Mouse (Mus musculus): ENCODE results near the gene Klhdc3. TPM values are rescaled to one million over a fixed set of nuclear protein-coding genes. Genes with fewer than 3 reads are reported as not detected.

Gene Klhdc3
- total and polyA plus RNA-seq, 3 experiments, result 19.5 to 126 (median 72.3) TPM

DNA sequence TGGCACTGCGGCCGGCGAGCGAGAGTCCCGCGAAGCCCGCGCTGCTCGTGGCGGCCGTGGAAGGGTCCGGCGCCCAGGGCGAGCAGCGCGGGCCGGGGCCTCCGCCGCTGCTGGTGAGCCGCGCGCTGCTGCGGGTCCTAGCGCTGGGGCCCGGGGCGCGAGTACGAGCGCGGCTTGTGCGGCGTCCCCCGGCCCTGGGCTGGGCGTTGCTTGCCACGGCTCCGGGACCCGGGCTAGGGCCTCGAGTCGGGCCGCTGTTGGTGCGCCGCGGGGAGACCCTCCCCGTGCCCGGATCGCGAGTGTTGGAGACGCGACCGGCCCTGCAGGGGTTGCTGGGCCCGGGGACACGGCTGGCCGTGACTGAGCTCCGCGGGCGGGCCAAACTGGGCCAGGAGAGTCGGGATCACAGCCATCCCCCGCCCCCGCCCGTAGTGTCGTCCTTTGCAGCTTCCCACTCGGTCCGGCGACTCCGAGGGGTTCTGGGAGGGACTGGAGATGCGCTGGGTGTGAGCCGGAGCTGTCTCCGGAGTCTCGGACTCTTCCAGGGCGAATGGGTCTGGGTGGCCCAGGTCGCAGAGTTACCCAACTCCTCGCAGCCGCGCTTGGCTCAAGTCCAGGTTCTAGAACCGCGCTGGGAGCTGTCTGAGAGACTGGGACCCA is 31.0 kb upstream of the Klhdc3 start:
- peaks cover 17 to 35% of the 10 kb centered on the region in 2 experiments for H3K36me3 ChIP-seq (replicated peaks in 1 of 2; ENCODE audit: control insufficient read depth in 1 of 2, insufficient read depth in 1 of 2, low read length in 1 of 2)
- H3K79me2 ChIP-seq (replicated peaks; ENCODE audit: control insufficient read depth, extremely low read depth, insufficient read depth, poor library complexity, severe bottlenecking), result peaks cover 19% of the 10 kb centered on the region
- peak overlapping the region; percentile 86 for H3K4me2 ChIP-seq (ENCODE audit: insufficient read depth, low read depth, poor library complexity, severe bottlenecking)
- H3K9me3 ChIP-seq (replicated peaks; ENCODE audit: low read length), result peaks cover 10% of the 10 kb centered on the region
- peak overlapping the region; percentile 15 for H3K27ac ChIP-seq (ENCODE audit: insufficient read depth, low read depth)
- DNase-seq (ENCODE audit: extremely low read depth), result no peak
- peaks cover 6 to 18% of the 10 kb centered on the region in 2 experiments for H3K4me1 ChIP-seq (ENCODE audit: control insufficient read depth in 1 of 2, insufficient read depth in 2 of 2)
- H3K4me3 ChIP-seq (replicated peaks in 1 of 3; ENCODE audit: low read depth in 2 of 3, low read length in 2 of 3, poor library complexity in 1 of 3), result peak overlapping the region; percentile 84 to 99 (median 87)
- peak overlapping the region; percentile 91 for H3K9ac ChIP-seq (ENCODE audit: insufficient read depth, low read depth)
- dilution Hi-C loops (cut with MboI; ENCODE audit: extremely low pct_ligation_motif_present, extremely low pct_unique_long_range_greater_than_20kb, low sequenced_read_pairs), result no loop called here
- no peaks in the 10 kb centered on the region for H3K27me3 ChIP-seq (replicated peaks)
- TF ChIP-seq RCOR1 (conservative IDR thresholded peaks at IDR 0.05; ENCODE audit: low read depth, low read length) (no peak), IRF4 (IDR thresholded peaks at IDR 0.05; ENCODE audit: low read depth, low read length) (no peak), KAT2A (IDR thresholded peaks at IDR 0.05; ENCODE audit: insufficient replicate concordance, low read length) (no peak)
- in situ Hi-C loops (cut with MboI; ENCODE audit: low pct_ligation_motif_present, low pct_unique_long_range_greater_than_20kb, low sequenced_read_pairs), result loop anchor here (5.0 kb wide), 1 partner anchor 59 kb away; the partner anchor contains the start of gene Cul7

GRCm38 (mm10) chr17:46710959-46711597 is 30.4 kb upstream of the Klhdc3 start, which contains the start of gene Pex6:
Gene Pex6 (plus strand): TSS chr17:46711463.
- H3K27ac ChIP-seq (ENCODE audit: insufficient read depth, low read depth), result peak within 1 kb of the TSS; percentile 15
- peaks cover 6 to 18% of the 10 kb centered on the region in 2 experiments for H3K4me1 ChIP-seq (ENCODE audit: control insufficient read depth in 1 of 2, insufficient read depth in 2 of 2)
- H3K9ac ChIP-seq (ENCODE audit: insufficient read depth, low read depth), result peak within 1 kb of the TSS; percentile 91
- peak; percentile 96 for DNase-seq (ENCODE audit: extremely low read depth)
- peaks cover 15 to 28% of the 10 kb centered on the region in 2 experiments for H3K36me3 ChIP-seq (replicated peaks in 1 of 2; ENCODE audit: control insufficient read depth in 1 of 2, insufficient read depth in 1 of 2, low read length in 1 of 2)
- H3K9me3 ChIP-seq (replicated peaks; ENCODE audit: low read length), result peaks cover 10% of the 10 kb centered on the region
- H3K4me2 ChIP-seq (ENCODE audit: insufficient read depth, low read depth, poor library complexity, severe bottlenecking), result peak within 1 kb of the TSS; percentile 86
- no peaks in the 10 kb centered on the region for H3K27me3 ChIP-seq (replicated peaks)
- peaks cover 19% of the 10 kb centered on the region for H3K79me2 ChIP-seq (replicated peaks; ENCODE audit: control insufficient read depth, extremely low read depth, insufficient read depth, poor library complexity, severe bottlenecking)
- dilution Hi-C loops (cut with MboI; ENCODE audit: extremely low pct_ligation_motif_present, extremely low pct_unique_long_range_greater_than_20kb, low sequenced_read_pairs), result no loop called here
- in situ Hi-C loops (cut with MboI; ENCODE audit: low pct_ligation_motif_present, low pct_unique_long_range_greater_than_20kb, low sequenced_read_pairs), result loop anchor here (5.0 kb wide), 1 partner anchor 59 kb away; the partner anchor contains the start of gene Cul7
- peak within 1 kb of the TSS; percentile 84 to 99 (median 87) for H3K4me3 ChIP-seq (replicated peaks in 1 of 3; ENCODE audit: low read depth in 2 of 3, low read length in 2 of 3, poor library complexity in 1 of 3)
- peak; percentile 26; the same call in 1 of the 2 replicates for TF ChIP-seq IRF4 (IDR thresholded peaks at IDR 0.05; ENCODE audit: low read depth, low read length)
- peak; percentile 87 for TF ChIP-seq POLR2A (IDR thresholded peaks at IDR 0.05; ENCODE audit: low read depth, low read length)
- TF ChIP-seq BHLHE40 (IDR thresholded peaks at IDR 0.05; ENCODE audit: low read depth, low read length), result no peak
- no peak for TF ChIP-seq ZNF384 (IDR thresholded peaks at IDR 0.05; ENCODE audit: low read depth, low read length)
- TF ChIP-seq TBP (conservative IDR thresholded peaks at IDR 0.05; ENCODE audit: low read depth, low read length), result peak; percentile 64; the same call in 1 of the 2 replicates
- TF ChIP-seq NELFE (IDR thresholded peaks at IDR 0.05; ENCODE audit: low read depth, low read length), result peak; percentile 77; the same call in 1 of the 2 replicates
- TF ChIP-seq HCFC1 (IDR thresholded peaks at IDR 0.05; ENCODE audit: low read depth, low read length), result peak; percentile 89
- TF ChIP-seq MAZ (IDR thresholded peaks at IDR 0.05; ENCODE audit: low read depth, low read length), result peak; percentile 92
- no peak for TF ChIP-seq MAFK (IDR thresholded peaks at IDR 0.05; ENCODE audit: insufficient replicate concordance, low read length)
- TF ChIP-seq JUN (IDR thresholded peaks at IDR 0.05; ENCODE audit: insufficient read depth, low read depth, low read length), result no peak
- no peak for TF ChIP-seq CHD2 (IDR thresholded peaks at IDR 0.05; ENCODE audit: low read length)
- TF ChIP-seq TCF12 (IDR thresholded peaks at IDR 0.05; ENCODE audit: low read depth, low read length), result peak; percentile 81
- no peak for TF ChIP-seq ZC3H11A (IDR thresholded peaks at IDR 0.05; ENCODE audit: low read depth, low read length)
- TF ChIP-seq SMC3 (IDR thresholded peaks at IDR 0.05; ENCODE audit: low read depth, low read length), result no peak
- no peak for TF ChIP-seq MEF2A (IDR thresholded peaks at IDR 0.05; ENCODE audit: borderline replicate concordance, low read depth, low read length)
- TF ChIP-seq CTCF (conservative IDR thresholded peaks at IDR 0.05 in 1 of 2, IDR thresholded peaks at IDR 0.05 in 1 of 2; ENCODE audit: low read depth in 2 of 2, low read length in 2 of 2), result no peak
- no peak for TF ChIP-seq USF2 (conservative IDR thresholded peaks at IDR 0.05; ENCODE audit: low read depth, low read length)
- TF ChIP-seq POLR2AphosphoS2 (IDR thresholded peaks at IDR 0.05; ENCODE audit: low read depth, low read length), result 0 out of 2 replicates have a peak, but pooled peaks have one; percentile 33
- peak; percentile 95 for TF ChIP-seq SIN3A (IDR thresholded peaks at IDR 0.05; ENCODE audit: low read length)
- peak; percentile 59; the same call in 1 of the 2 replicates for TF ChIP-seq MAX (IDR thresholded peaks at IDR 0.05; ENCODE audit: low read length)
- no peak for TF ChIP-seq ZKSCAN1 (IDR thresholded peaks at IDR 0.05; ENCODE audit: borderline replicate concordance, low read depth, low read length)
- TF ChIP-seq USF1 (IDR thresholded peaks at IDR 0.05; ENCODE audit: low read depth, low read length), result no peak
- TF ChIP-seq EP300 (IDR thresholded peaks at IDR 0.05; ENCODE audit: low read length), result no peak
- TF ChIP-seq E2F4 (IDR thresholded peaks at IDR 0.05; ENCODE audit: insufficient replicate concordance, low read depth, low read length), result no peak
- no peak for TF ChIP-seq ETS1 (conservative IDR thresholded peaks at IDR 0.05; ENCODE audit: low read depth, low read length)
- no peak; the same call in 1 of the 2 replicates for TF ChIP-seq RCOR1 (conservative IDR thresholded peaks at IDR 0.05; ENCODE audit: low read depth, low read length)
- TF ChIP-seq NRF1 (IDR thresholded peaks at IDR 0.05; ENCODE audit: low read depth, low read length), result peak; percentile 53
- TF ChIP-seq MXI1 (IDR thresholded peaks at IDR 0.05; ENCODE audit: low read depth, low read length), result peak; percentile 77
- peak; percentile 96 for TF ChIP-seq ELF1 (IDR thresholded peaks at IDR 0.05; ENCODE audit: low read depth, low read length)

Data from CH12.LX (cell line).